Mouse (Mus musculus): ENCODE measurements around the gene Krt81. TPM values are rescaled to one million over a fixed set of nuclear protein-coding genes. Genes with fewer than 3 reads are reported as not detected.

Krt81 gene
- polyA plus RNA-seq, 1 experiment, result not detected

- Histone ChIP-seq H3K4me1 (ENCODE audit: control insufficient read depth) (no peaks in the 10 kb centered on the region), H3K27me3 (ENCODE audit: control insufficient read depth) (no peaks in the 10 kb centered on the region), H3K4me3 (replicated peaks) (no peak overlapping the region), H3K36me3 (ENCODE audit: control insufficient read depth) (no peaks in the 10 kb centered on the region), H3K9me3 (ENCODE audit: control insufficient read depth, low read length) (peaks cover 8% of the 10 kb centered on the region)
- TF ChIP-seq TAL1 (IDR thresholded peaks at IDR 0.05; ENCODE audit: low read length), result no peak
- TF ChIP-seq GATA1 (IDR thresholded peaks at IDR 0.05; ENCODE audit: low read length), result no peak
These were observed 5.1 kb downstream of the Krt81 start for GRCm38 (mm10) chr15:101458361-101458930.

GRCm38 (mm10) chr15:101455891-101456290 is 7.7 kb downstream of the Krt81 start:
- no peak overlapping the region for H3K4me3 ChIP-seq (replicated peaks)
- H3K4me1 ChIP-seq (ENCODE audit: control insufficient read depth), result no peaks in the 10 kb centered on the region
- no peaks in the 10 kb centered on the region for H3K36me3 ChIP-seq (ENCODE audit: control insufficient read depth)
- no peak for TF ChIP-seq TAL1 (IDR thresholded peaks at IDR 0.05; ENCODE audit: low read length)
- TF ChIP-seq GATA1 (IDR thresholded peaks at IDR 0.05; ENCODE audit: low read length), result no peak
- H3K9me3 ChIP-seq (ENCODE audit: control insufficient read depth, low read length), result peaks cover 8% of the 10 kb centered on the region
- no peaks in the 10 kb centered on the region for H3K27me3 ChIP-seq (ENCODE audit: control insufficient read depth)

GRCm38 (mm10) chr15:101455292-101455691 is 8.3 kb downstream of the Krt81 start:
- H3K4me3 ChIP-seq (replicated peaks), result no peak overlapping the region
- H3K4me1 ChIP-seq (ENCODE audit: control insufficient read depth), result no peaks in the 10 kb centered on the region
- H3K36me3 ChIP-seq (ENCODE audit: control insufficient read depth), result no peaks in the 10 kb centered on the region
- peaks cover 8% of the 10 kb centered on the region for H3K9me3 ChIP-seq (ENCODE audit: control insufficient read depth, low read length)
- no peak for TF ChIP-seq GATA1 (IDR thresholded peaks at IDR 0.05; ENCODE audit: low read length)
- TF ChIP-seq TAL1 (IDR thresholded peaks at IDR 0.05; ENCODE audit: low read length), result no peak
- H3K27me3 ChIP-seq (ENCODE audit: control insufficient read depth), result no peaks in the 10 kb centered on the region

GRCm38 (mm10) chr15:101454774-101455173 is 8.8 kb downstream of the Krt81 start:
- Histone ChIP-seq H3K27me3 (ENCODE audit: control insufficient read depth) (no peaks in the 10 kb centered on the region), H3K4me3 (replicated peaks) (no peak overlapping the region), H3K36me3 (ENCODE audit: control insufficient read depth) (no peaks in the 10 kb centered on the region), H3K9me3 (ENCODE audit: control insufficient read depth, low read length) (peaks cover 8% of the 10 kb centered on the region), H3K4me1 (ENCODE audit: control insufficient read depth) (no peaks in the 10 kb centered on the region)
- TF ChIP-seq GATA1 (IDR thresholded peaks at IDR 0.05; ENCODE audit: low read length) (no peak), TAL1 (IDR thresholded peaks at IDR 0.05; ENCODE audit: low read length) (no peak)

GRCm38 (mm10) chr15:101453093-101453736 is 10.3 kb downstream of the Krt81 start:
- H3K36me3 ChIP-seq (ENCODE audit: control insufficient read depth), result no peaks in the 10 kb centered on the region
- no peaks in the 10 kb centered on the region for H3K27me3 ChIP-seq (ENCODE audit: control insufficient read depth)
- TF ChIP-seq TAL1 (IDR thresholded peaks at IDR 0.05; ENCODE audit: low read length) (no peak), GATA1 (IDR thresholded peaks at IDR 0.05; ENCODE audit: low read length) (no peak)
- no peak overlapping the region for H3K4me3 ChIP-seq (replicated peaks)
- peaks cover 8% of the 10 kb centered on the region for H3K9me3 ChIP-seq (ENCODE audit: control insufficient read depth, low read length)
- H3K4me1 ChIP-seq (ENCODE audit: control insufficient read depth), result no peaks in the 10 kb centered on the region

- no peak for TF ChIP-seq TAL1 (IDR thresholded peaks at IDR 0.05; ENCODE audit: low read length)
- TF ChIP-seq GATA1 (IDR thresholded peaks at IDR 0.05; ENCODE audit: low read length), result no peak
- H3K36me3 ChIP-seq (ENCODE audit: control insufficient read depth), result no peaks in the 10 kb centered on the region
- no peaks in the 10 kb centered on the region for H3K9me3 ChIP-seq (ENCODE audit: control insufficient read depth, low read length)
- H3K4me1 ChIP-seq (ENCODE audit: control insufficient read depth), result no peaks in the 10 kb centered on the region
- H3K27me3 ChIP-seq (ENCODE audit: control insufficient read depth), result no peaks in the 10 kb centered on the region
- H3K4me3 ChIP-seq (replicated peaks), result no peak within 1 kb of the TSS
These were observed 16.1 kb downstream of the Krt81 start, which contains the start of gene Krt88 for GRCm38 (mm10) chr15:101447444-101447843. Krt88 (plus strand) TSS chr15:101447744.

GRCm38 (mm10) chr15:101446572-101446971 is 17.0 kb downstream of the Krt81 start:
- TF ChIP-seq TAL1 (IDR thresholded peaks at IDR 0.05; ENCODE audit: low read length), result no peak
- no peak for TF ChIP-seq GATA1 (IDR thresholded peaks at IDR 0.05; ENCODE audit: low read length)
- no peak overlapping the region for H3K4me3 ChIP-seq (replicated peaks)

GRCm38 (mm10) chr15:101440837-101441236 is 22.7 kb downstream of the Krt81 start:
- Histone ChIP-seq H3K4me1 (ENCODE audit: control insufficient read depth) (no peaks in the 10 kb centered on the region), H3K27me3 (ENCODE audit: control insufficient read depth) (peaks cover 20% of the 10 kb centered on the region), H3K4me3 (replicated peaks) (no peak overlapping the region), H3K9me3 (ENCODE audit: control insufficient read depth, low read length) (no peaks in the 10 kb centered on the region), H3K36me3 (ENCODE audit: control insufficient read depth) (no peaks in the 10 kb centered on the region)
- TF ChIP-seq GATA1 (IDR thresholded peaks at IDR 0.05; ENCODE audit: low read length), result no peak
- TF ChIP-seq TAL1 (IDR thresholded peaks at IDR 0.05; ENCODE audit: low read length), result no peak

More at GRCm38 (mm10) chr15:101446572-101446971, 17.0 kb downstream of the Krt81 start:
- no peaks in the 10 kb centered on the region for H3K9me3 ChIP-seq (ENCODE audit: control insufficient read depth, low read length)
- no peaks in the 10 kb centered on the region for H3K36me3 ChIP-seq (ENCODE audit: control insufficient read depth)
- no peaks in the 10 kb centered on the region for H3K4me1 ChIP-seq (ENCODE audit: control insufficient read depth)
- no peaks in the 10 kb centered on the region for H3K27me3 ChIP-seq (ENCODE audit: control insufficient read depth)

- H3K9me3 ChIP-seq (ENCODE audit: control insufficient read depth, low read length), result no peaks in the 10 kb centered on the region
- no peaks in the 10 kb centered on the region for H3K36me3 ChIP-seq (ENCODE audit: control insufficient read depth)
- peaks cover 20% of the 10 kb centered on the region for H3K27me3 ChIP-seq (ENCODE audit: control insufficient read depth)
- no peaks in the 10 kb centered on the region for H3K4me1 ChIP-seq (ENCODE audit: control insufficient read depth)
- TF ChIP-seq GATA1 (IDR thresholded peaks at IDR 0.05; ENCODE audit: low read length), result no peak
- TF ChIP-seq TAL1 (IDR thresholded peaks at IDR 0.05; ENCODE audit: low read length), result no peak
- H3K4me3 ChIP-seq (replicated peaks), result no peak within 1 kb of the TSS
These were observed 25.0 kb downstream of the Krt81 start, which contains the start of gene Krt87 for GRCm38 (mm10) chr15:101438555-101438954. Krt87 (minus strand) TSS chr15:101438804.
